8 mouse cellular contexts compared by ENCODE assay signal in the genomic region with DNA sequence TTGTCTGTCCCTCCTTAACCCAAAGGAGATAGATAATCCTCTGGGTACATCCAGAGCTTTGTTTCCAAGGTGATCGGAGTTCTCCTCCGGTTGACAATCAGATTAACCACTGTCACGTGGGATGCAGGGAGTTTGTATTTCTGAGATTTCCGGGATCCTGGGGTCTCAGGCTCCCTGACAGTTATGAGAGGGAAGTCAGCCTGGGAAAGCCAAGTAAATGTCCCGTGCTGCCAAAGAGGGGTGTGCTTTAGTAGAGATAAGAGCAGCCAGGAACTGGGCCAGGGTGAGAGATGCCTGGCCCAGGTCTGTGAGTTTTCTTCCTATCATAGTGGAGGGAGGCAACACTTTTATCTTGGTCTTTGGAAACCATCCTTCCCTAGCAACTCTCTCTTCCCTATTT. TPM values are rescaled to one million over a fixed set of nuclear protein-coding genes. Genes with fewer than 3 reads are reported as not detected.
DNase-seq lines count a peak whose midpoint lies in the region; ATAC-seq and TF ChIP-seq lines count a peak whose summit lies in the region.

No protein-coding gene starts in this region.

- no peak for TF ChIP-seq CTCF in stomach, postnatal 0 days (IDR thresholded peaks at IDR 0.05; ENCODE audit: low read depth)

- no peak overlapping the region for H3K4me3 ChIP-seq in neural tube, embryonic 11.5 days (ENCODE audit: low read depth, low read length)
- H3K4me3 ChIP-seq in heart, embryonic 16.5 days (ENCODE audit: low read length): peak overlapping the region; percentile 69
- peak overlapping the region; percentile 78 for H3K4me3 ChIP-seq in liver, embryonic 15.5 days (replicated peaks)
- H3K4me3 ChIP-seq in stomach, postnatal 0 days (ENCODE audit: low read depth, low read length): 0 out of 2 replicates have a peak overlapping the region, but pooled peaks have one; percentile 51

- peak overlapping the region; percentile 96; the same call in 1 of the 2 replicates for H3K4me2 ChIP-seq in neural tube, embryonic 11.5 days (ENCODE audit: low read depth)
- peak overlapping the region; percentile 81 for H3K4me2 ChIP-seq in heart, embryonic 16.5 days (ENCODE audit: low read depth, low read length)
- H3K4me2 ChIP-seq in liver, embryonic 15.5 days: peak overlapping the region; percentile 97
- peak overlapping the region; percentile 83 for H3K4me2 ChIP-seq in stomach, postnatal 0 days (replicated peaks; ENCODE audit: low read depth)

- no peaks in the 10 kb centered on the region for H3K27me3 ChIP-seq in neural tube, embryonic 11.5 days (ENCODE audit: control insufficient read depth, insufficient read depth, low read length)
- H3K27me3 ChIP-seq in heart, embryonic 16.5 days (ENCODE audit: control insufficient read depth, insufficient read depth, low read length): no peaks in the 10 kb centered on the region
- peaks cover 12% of the 10 kb centered on the region for H3K27me3 ChIP-seq in liver, embryonic 15.5 days
- H3K27me3 ChIP-seq in stomach, postnatal 0 days (ENCODE audit: control insufficient read depth, insufficient read depth, low read length): no peaks in the 10 kb centered on the region

- no peak overlapping the region for H3K9ac ChIP-seq in neural tube, embryonic 11.5 days (ENCODE audit: low read length)
- peak overlapping the region; percentile 77 for H3K9ac ChIP-seq in heart, embryonic 16.5 days (ENCODE audit: low read length)
- H3K9ac ChIP-seq in liver, embryonic 15.5 days: peak overlapping the region; percentile 68
- no peak overlapping the region for H3K9ac ChIP-seq in stomach, postnatal 0 days (ENCODE audit: low read length)

- H3K27ac ChIP-seq in neural tube, embryonic 11.5 days (ENCODE audit: low read depth, low read length): 0 out of 2 replicates have a peak overlapping the region, but pooled peaks have one; percentile 60
- peak overlapping the region; percentile 83 for H3K27ac ChIP-seq in heart, embryonic 16.5 days (ENCODE audit: low read length)
- H3K27ac ChIP-seq in liver, embryonic 15.5 days (replicated peaks): peak overlapping the region; percentile 88
- H3K27ac ChIP-seq in stomach, postnatal 0 days (replicated peaks): no peak overlapping the region; the same call in 1 of the 2 replicates

- ATAC-seq in neural tube, embryonic 11.5 days (ENCODE audit: insufficient read depth, low FRiP score, low TSS enrichment): no peak
- no peak for ATAC-seq in heart, embryonic 16.5 days (replicated peaks; ENCODE audit: extremely low read depth, insufficient read depth, low FRiP score)
- peak; percentile 77 for ATAC-seq in liver, embryonic 15.5 days (ENCODE audit: insufficient read depth)
- no peak for ATAC-seq in stomach, postnatal 0 days (ENCODE audit: low FRiP score, low TSS enrichment)

- WGBS in neural tube, embryonic 11.5 days: 25% methylated on average over 5 of the region's 5 CpGs
- 13% methylated on average over 5 of the region's 5 CpGs for WGBS in heart, embryonic 16.5 days
- 10% methylated on average over 5 of the region's 5 CpGs for WGBS in liver, embryonic 15.5 days (ENCODE audit: insufficient replicate concordance)
- 30% methylated on average over 5 of the region's 5 CpGs for WGBS in stomach, postnatal 0 days

- TF ChIP-seq EP300 in stomach, postnatal 0 days (optimal IDR thresholded peaks at IDR 0.05): no peak

- peaks cover 18% of the 10 kb centered on the region for H3K4me1 ChIP-seq in neural tube, embryonic 11.5 days (ENCODE audit: control insufficient read depth, insufficient read depth, low read length)
- peaks cover 20% of the 10 kb centered on the region for H3K4me1 ChIP-seq in heart, embryonic 16.5 days (ENCODE audit: control insufficient read depth, insufficient read depth, low read length)
- peaks cover 51% of the 10 kb centered on the region for H3K4me1 ChIP-seq in liver, embryonic 15.5 days (replicated peaks)
- no peaks in the 10 kb centered on the region for H3K4me1 ChIP-seq in stomach, postnatal 0 days (replicated peaks; ENCODE audit: control insufficient read depth, insufficient read depth)

- H3K36me3 ChIP-seq in neural tube, embryonic 11.5 days (ENCODE audit: control insufficient read depth, insufficient read depth, low read length): no peaks in the 10 kb centered on the region
- H3K36me3 ChIP-seq in heart, embryonic 16.5 days (ENCODE audit: control insufficient read depth, insufficient read depth): peaks cover 6% of the 10 kb centered on the region; the same call in 1 of the 2 replicates
- H3K36me3 ChIP-seq in liver, embryonic 15.5 days (replicated peaks): 0 out of 2 replicates have a peak, but pooled peaks cover 2% of the 10 kb centered on the region
- H3K36me3 ChIP-seq in stomach, postnatal 0 days (ENCODE audit: control insufficient read depth, insufficient read depth, low read length): no peaks in the 10 kb centered on the region

- no peak for DNase-seq in neural tube, embryonic 11.5 days (ENCODE audit: low spot score)
- DNase-seq in neural tube, embryonic 10.5 days (ENCODE audit: extremely low spot score, low spot score): no peak
- no peak for DNase-seq in stomach, postnatal 0 days (ENCODE audit: low spot score)
- DNase-seq in left cerebral cortex, adult 11 months (ENCODE audit: low spot score): no peak
- no peak for DNase-seq in thymus, postnatal 25 days
- no peak for DNase-seq in frontal cortex, postnatal 25 days (ENCODE audit: low spot score in 2 of 2)

- no peaks in the 10 kb centered on the region for H3K9me3 ChIP-seq in neural tube, embryonic 11.5 days (ENCODE audit: control insufficient read depth, low read length)
- H3K9me3 ChIP-seq in heart, embryonic 16.5 days (replicated peaks; ENCODE audit: control insufficient read depth, low read length): no peaks in the 10 kb centered on the region
- H3K9me3 ChIP-seq in liver, embryonic 15.5 days (replicated peaks): no peaks in the 10 kb centered on the region
- H3K9me3 ChIP-seq in stomach, postnatal 0 days (ENCODE audit: control insufficient read depth, low read length): no peaks in the 10 kb centered on the region

RNA-seq across cellular contexts. Expression of gene Parvb, which starts 1.2 kb away (rescaled TPM):
- polyA plus RNA-seq in neural tube, embryonic 11.5 days (2014; fragmentation: Nextera tagmentation; extraction: Ambion mirVana): 10.4 and 12.1 TPM in 2 replicates
- 13.2 and 15.5 TPM in 2 replicates for polyA plus RNA-seq in heart, embryonic 16.5 days (2015; fragmentation: Nextera tagmentation; extraction: Ambion mirVana)
- 5.3 and 6.1 TPM in 2 replicates for polyA plus RNA-seq in liver, embryonic 15.5 days (2015; fragmentation: Nextera tagmentation; extraction: Ambion mirVana)
- 1.1 and 1.4 TPM in 2 replicates for polyA plus RNA-seq in stomach, postnatal 0 days (2015; fragmentation: Nextera tagmentation; extraction: Ambion mirVana)

RNA-seq across cellular contexts. Expression of gene Samm50, which starts 38.6 kb away (rescaled TPM):
- polyA plus RNA-seq in neural tube, embryonic 11.5 days (2014; fragmentation: Nextera tagmentation; extraction: Ambion mirVana): 77.0 and 84.9 TPM in 2 replicates
- polyA plus RNA-seq in heart, embryonic 16.5 days (2015; fragmentation: Nextera tagmentation; extraction: Ambion mirVana): 139 and 159 TPM in 2 replicates
- polyA plus RNA-seq in liver, embryonic 15.5 days (2015; fragmentation: Nextera tagmentation; extraction: Ambion mirVana): 68.0 and 71.0 TPM in 2 replicates
- 92.3 and 97.4 TPM in 2 replicates for polyA plus RNA-seq in stomach, postnatal 0 days (2015; fragmentation: Nextera tagmentation; extraction: Ambion mirVana)

Comparison
In these comparisons a context has a peak if more than half of its experiments do, and no peak if none do; other contexts are left out.
1. H3K9ac ChIP-seq: peak in heart, embryonic 16.5 days (single experiment) and liver, embryonic 15.5 days (single experiment); none in neural tube, embryonic 11.5 days (single experiment) and stomach, postnatal 0 days (single experiment).
2. Peak in every context shown above with its lines, with median percentiles within 50 percentile points of each other: H3K4me2 ChIP-seq.